Mouse (Mus musculus): ENCODE data around the gene Actl6a. TPM values are rescaled to one million over a fixed set of nuclear protein-coding genes. Genes with fewer than 3 reads are reported as not detected.
"Not testable (repeated sequence)": the region's sequence is repeated elsewhere in the genome, so short reads cannot be mapped to it uniquely, and the experiment has no call there.

Actl6a gene
- total RNA-seq, 2 experiments from 2014 or later = 132 to 139 TPM

GRCm38 (mm10) chr3:32690901-32691300, 15.2 kb upstream of the Actl6a start:
- 0 out of 2 replicates have a peak, but pooled peaks have one; percentile 19 for ATAC-seq (replicated peaks; ENCODE audit: low FRiP score, low TSS enrichment, poor library complexity, severe bottlenecking)

GRCm38 (mm10) chr3:32691841-32692240, 14.3 kb upstream of the Actl6a start:
- no peak for ATAC-seq (replicated peaks; ENCODE audit: low FRiP score, low TSS enrichment, poor library complexity, severe bottlenecking)

GRCm38 (mm10) chr3:32694211-32694610, 11.9 kb upstream of the Actl6a start:
- no peak for ATAC-seq (replicated peaks; ENCODE audit: low FRiP score, low TSS enrichment, poor library complexity, severe bottlenecking)

- peak; percentile 34; the same call in 1 of the 2 replicates for ATAC-seq (replicated peaks; ENCODE audit: low FRiP score, low TSS enrichment, poor library complexity, severe bottlenecking)
These were observed 11.1 kb upstream of the Actl6a start for GRCm38 (mm10) chr3:32694737-32695582.

GRCm38 (mm10) chr3:32695583-32695980, 10.5 kb upstream of the Actl6a start:
- 0 out of 2 replicates have a peak, but pooled peaks have one; percentile 30 for ATAC-seq (replicated peaks; ENCODE audit: low FRiP score, low TSS enrichment, poor library complexity, severe bottlenecking)

- peak; percentile 91 for ATAC-seq (replicated peaks; ENCODE audit: low FRiP score, low TSS enrichment, poor library complexity, severe bottlenecking)
These were observed 7.8 kb upstream of the Actl6a start for GRCm38 (mm10) chr3:32698228-32698863.

GRCm38 (mm10) chr3:32704021-32704420, 2.1 kb upstream of the Actl6a start:
- ATAC-seq (replicated peaks; ENCODE audit: low FRiP score, low TSS enrichment, poor library complexity, severe bottlenecking) = not testable (repeated sequence)

- not testable (repeated sequence) for ATAC-seq (replicated peaks; ENCODE audit: low FRiP score, low TSS enrichment, poor library complexity, severe bottlenecking)
These were observed 1.5 kb upstream of the Actl6a start for GRCm38 (mm10) chr3:32704632-32705031.

- ATAC-seq (replicated peaks; ENCODE audit: low FRiP score, low TSS enrichment, poor library complexity, severe bottlenecking) = no peak
These were observed 1.9 kb downstream of the Actl6a start for GRCm38 (mm10) chr3:32708052-32708367.

- ATAC-seq (replicated peaks; ENCODE audit: low FRiP score, low TSS enrichment, poor library complexity, severe bottlenecking) = peak; percentile 96
These were observed 2.5 kb downstream of the Actl6a start for GRCm38 (mm10) chr3:32708368-32709231.

GRCm38 (mm10) chr3:32709388-32709787, 3.3 kb downstream of the Actl6a start:
- ATAC-seq (replicated peaks; ENCODE audit: low FRiP score, low TSS enrichment, poor library complexity, severe bottlenecking) = no peak

- ATAC-seq (replicated peaks; ENCODE audit: low FRiP score, low TSS enrichment, poor library complexity, severe bottlenecking) = no peak
These were observed 7.6 kb downstream of the Actl6a start for GRCm38 (mm10) chr3:32713711-32714110.

- ATAC-seq (replicated peaks; ENCODE audit: low FRiP score, low TSS enrichment, poor library complexity, severe bottlenecking) = not testable (repeated sequence)
These were observed 11.3 kb downstream of the Actl6a start for GRCm38 (mm10) chr3:32717403-32717802.

- no peak for ATAC-seq (replicated peaks; ENCODE audit: low FRiP score, low TSS enrichment, poor library complexity, severe bottlenecking)
These were observed 12.2 kb downstream of the Actl6a start for GRCm38 (mm10) chr3:32718271-32718670.

- ATAC-seq (replicated peaks; ENCODE audit: low FRiP score, low TSS enrichment, poor library complexity, severe bottlenecking) = no peak
These were observed 18.1 kb downstream of the Actl6a start for GRCm38 (mm10) chr3:32724191-32724590.

GRCm38 (mm10) chr3:32725951-32726350, 19.9 kb downstream of the Actl6a start:
- no peak for ATAC-seq (replicated peaks; ENCODE audit: low FRiP score, low TSS enrichment, poor library complexity, severe bottlenecking)

- ATAC-seq (replicated peaks; ENCODE audit: low FRiP score, low TSS enrichment, poor library complexity, severe bottlenecking) = no peak
These were observed 21.8 kb downstream of the Actl6a start for GRCm38 (mm10) chr3:32727861-32728260.

GRCm38 (mm10) chr3:32736244-32737171, 30.4 kb downstream of the Actl6a start, which contains the start of gene Ndufb5:
TSS of gene Ndufb5 (plus strand) at chr3:32736990.
- ATAC-seq (replicated peaks; ENCODE audit: low FRiP score, low TSS enrichment, poor library complexity, severe bottlenecking) = peak; percentile 93

- ATAC-seq (replicated peaks; ENCODE audit: low FRiP score, low TSS enrichment, poor library complexity, severe bottlenecking) = peak; percentile 32
These were observed 31.1 kb downstream of the Actl6a start, which contains the start of gene Mrpl47 for GRCm38 (mm10) chr3:32737172-32737655. TSS of gene Mrpl47 (minus strand) at chr3:32737605.
